Mouse (Mus musculus) lung, adult 18-20 months (tissue): ENCODE results near the gene Dppa2.
"Not testable (repeated sequence)": the region's sequence is repeated elsewhere in the genome, so short reads cannot be mapped to it uniquely, and the experiment has no call there.

ENCODE experiments used
- DNase-seq, 2 experiments: peaks; one replicate each; pipeline ENCODE4 v3.0.0; 2022; ENCODE audit warnings: mixed read lengths in 2 of 2

Dppa2 gene

GRCm38 (mm10) chr16:48303509-48303908, at the start of gene Dppa2:
Gene Dppa2 (plus strand): TSS chr16:48303908.
- no peak for DNase-seq

- DNase-seq, result no peak
Observed at GRCm38 (mm10) chr16:48254584-48254983, 49.1 kb upstream of the Dppa2 start.

GRCm38 (mm10) chr16:48259519-48259918, 44.2 kb upstream of the Dppa2 start:
- DNase-seq, result no peak

GRCm38 (mm10) chr16:48262901-48263300, 40.8 kb upstream of the Dppa2 start:
- DNase-seq, result no peak

GRCm38 (mm10) chr16:48265856-48266255, 37.9 kb upstream of the Dppa2 start:
- no peak for DNase-seq

- no peak for DNase-seq
Observed at GRCm38 (mm10) chr16:48276940-48277339, 26.8 kb upstream of the Dppa2 start.

- DNase-seq, result no peak
Observed at GRCm38 (mm10) chr16:48280883-48281282, 22.8 kb upstream of the Dppa2 start.

GRCm38 (mm10) chr16:48282801-48283200, 20.9 kb upstream of the Dppa2 start:
- no peak for DNase-seq

- DNase-seq, result no peak
Observed at GRCm38 (mm10) chr16:48283517-48283916, 20.2 kb upstream of the Dppa2 start, which contains the start of gene Dppa4. Gene Dppa4 (plus strand): TSS chr16:48283733.

- DNase-seq, result no peak
Observed at GRCm38 (mm10) chr16:48285517-48285916, 18.2 kb upstream of the Dppa2 start.

GRCm38 (mm10) chr16:48297384-48298136, 6.1 kb upstream of the Dppa2 start:
- DNase-seq, result no peak

GRCm38 (mm10) chr16:48299884-48300283, 3.8 kb upstream of the Dppa2 start:
- DNase-seq, result no peak

- DNase-seq, result no peak
Observed at GRCm38 (mm10) chr16:48303983-48304382, 275 bp downstream of the Dppa2 start.

- DNase-seq, result not testable (repeated sequence)
Observed at GRCm38 (mm10) chr16:48308916-48309315, 5.2 kb downstream of the Dppa2 start.

- DNase-seq, result no peak
Observed at GRCm38 (mm10) chr16:48309912-48310630, 6.4 kb downstream of the Dppa2 start.

- DNase-seq, result no peak
Observed at GRCm38 (mm10) chr16:48315294-48315693, 11.6 kb downstream of the Dppa2 start.

- no peak for DNase-seq
Observed at GRCm38 (mm10) chr16:48320781-48321180, 17.1 kb downstream of the Dppa2 start.

GRCm38 (mm10) chr16:48323133-48323532, 19.4 kb downstream of the Dppa2 start:
- DNase-seq, result no peak

GRCm38 (mm10) chr16:48323602-48324345, 20.1 kb downstream of the Dppa2 start:
- DNase-seq, result no peak

GRCm38 (mm10) chr16:48326903-48327302, 23.2 kb downstream of the Dppa2 start:
- DNase-seq, result no peak

GRCm38 (mm10) chr16:48328420-48328819, 24.7 kb downstream of the Dppa2 start:
- DNase-seq, result no peak

GRCm38 (mm10) chr16:48331822-48332221, 28.1 kb downstream of the Dppa2 start:
- no peak for DNase-seq

- no peak for DNase-seq
Observed at GRCm38 (mm10) chr16:48335326-48335725, 31.6 kb downstream of the Dppa2 start.
